Mouse (Mus musculus) embryo, embryonic 11 days (tissue): ENCODE measurements around the gene Mrpl42.

Source experiments
- DNase-seq: peaks from one replicate; pipeline ENCODE4 v3.0.0-alpha.2; 2015

The Mrpl42 gene

GRCm38 (mm10) chr10:95514656-95515292 lies 13.0 kb upstream of the Mrpl42 start, which contains the start of gene Ube2n:
TSS of gene Ube2n (plus strand) at chr10:95515145.
- DNase-seq: peak; percentile 99

DNA sequence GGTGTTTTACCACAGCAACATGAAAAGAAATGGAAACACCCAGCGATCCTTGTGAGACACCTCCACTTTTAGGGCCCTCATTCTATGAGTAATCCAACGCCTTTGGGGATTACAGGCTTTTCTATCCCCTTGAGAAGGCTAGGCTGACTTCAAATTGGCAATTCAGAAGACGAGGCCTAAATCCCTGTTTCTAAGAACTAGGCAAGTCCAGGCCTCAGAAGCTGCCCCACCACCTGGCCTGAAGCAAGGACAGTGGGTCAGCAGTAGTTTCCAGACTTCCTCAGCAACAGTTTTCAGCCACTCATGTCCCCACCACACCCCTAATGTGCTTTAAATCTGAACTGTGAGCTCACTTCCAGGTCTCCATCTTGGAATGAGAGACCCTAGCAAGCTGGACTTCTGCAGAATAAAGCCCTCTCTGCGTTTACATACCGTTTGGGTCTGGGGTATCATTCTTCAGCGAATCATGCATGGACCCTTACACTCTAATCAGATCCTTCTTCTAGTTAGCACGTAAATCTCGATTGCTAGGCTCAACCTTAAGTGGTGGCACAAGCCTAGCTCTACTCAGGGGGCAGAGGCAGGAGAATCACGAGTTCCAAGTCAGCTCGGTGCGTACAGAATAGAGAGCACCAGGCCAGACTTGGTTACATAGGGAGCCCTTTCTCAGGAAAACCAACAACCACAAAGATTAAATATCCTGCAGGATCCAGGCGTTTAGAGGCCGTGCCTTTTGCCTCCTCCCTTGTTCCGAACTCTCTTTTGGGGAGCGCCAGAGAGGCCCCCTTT lies 12.2 kb upstream of the Mrpl42 start:
- DNase-seq: peak; percentile 45

- no peak for DNase-seq
Measured at GRCm38 (mm10) chr10:95512635-95513034, 10.9 kb upstream of the Mrpl42 start.

DNA sequence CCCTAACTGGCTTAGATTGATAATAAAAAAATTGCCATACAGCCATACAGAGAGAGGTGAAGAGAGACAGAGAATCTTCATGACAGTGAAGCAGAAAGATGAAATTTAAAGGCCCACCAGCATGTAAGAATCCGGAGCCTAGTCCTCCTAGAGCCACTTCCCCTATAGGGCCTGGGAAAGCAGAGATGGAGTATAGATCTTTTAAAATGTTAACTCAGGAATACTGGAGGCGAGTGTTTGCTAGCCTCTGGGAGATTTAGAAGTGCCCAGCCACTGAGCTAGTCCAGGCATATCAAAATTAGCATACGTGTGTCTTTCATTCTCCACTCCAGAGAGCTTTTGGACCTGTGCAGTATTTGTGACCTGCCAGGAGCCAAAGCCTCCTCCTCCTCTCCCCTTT lies 7.5 kb upstream of the Mrpl42 start:
- no peak for DNase-seq

DNA sequence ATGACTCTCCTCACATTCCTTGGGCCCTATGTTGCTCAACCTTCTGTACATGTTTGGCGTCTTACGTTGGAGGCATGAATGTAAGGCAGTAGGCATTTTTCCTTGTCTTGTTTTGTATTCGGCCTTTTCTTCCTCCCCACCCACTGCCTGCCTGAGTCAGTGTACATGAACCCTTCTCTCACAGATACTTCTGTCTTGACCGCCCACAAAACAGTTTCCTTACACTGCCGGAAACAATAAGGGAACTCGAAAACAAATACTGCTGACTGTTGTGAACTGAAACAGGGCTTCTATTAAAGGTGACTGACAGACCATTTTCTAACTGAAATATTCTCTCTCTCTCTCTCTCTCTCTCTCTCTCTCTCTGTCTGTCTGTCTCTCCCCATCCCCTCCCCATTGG lies 7.1 kb upstream of the Mrpl42 start:
- DNase-seq: no peak

GRCm38 (mm10) chr10:95508126-95508525 lies 6.4 kb upstream of the Mrpl42 start:
- no peak for DNase-seq

DNA sequence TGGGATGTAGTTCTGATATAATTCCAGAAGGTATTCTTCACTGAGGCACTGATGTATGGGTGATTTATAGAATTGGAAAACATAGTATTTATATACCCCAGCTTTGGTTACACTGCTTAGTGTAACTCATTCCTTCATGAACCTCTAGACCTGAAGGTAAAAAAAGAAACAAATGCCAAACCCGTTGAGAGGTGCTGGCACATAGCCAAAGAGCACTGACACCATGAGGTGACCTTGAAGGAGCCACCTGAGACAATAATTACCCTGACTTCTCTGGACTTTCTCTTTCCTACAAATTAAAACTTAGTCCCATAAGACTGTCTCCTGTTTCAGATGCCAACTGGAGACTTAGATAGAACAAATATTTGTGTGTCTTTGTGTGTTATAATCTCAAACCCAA lies 2.6 kb upstream of the Mrpl42 start:
- no peak for DNase-seq

- no peak for DNase-seq
Measured at GRCm38 (mm10) chr10:95503443-95504235, 1.9 kb upstream of the Mrpl42 start.

DNA sequence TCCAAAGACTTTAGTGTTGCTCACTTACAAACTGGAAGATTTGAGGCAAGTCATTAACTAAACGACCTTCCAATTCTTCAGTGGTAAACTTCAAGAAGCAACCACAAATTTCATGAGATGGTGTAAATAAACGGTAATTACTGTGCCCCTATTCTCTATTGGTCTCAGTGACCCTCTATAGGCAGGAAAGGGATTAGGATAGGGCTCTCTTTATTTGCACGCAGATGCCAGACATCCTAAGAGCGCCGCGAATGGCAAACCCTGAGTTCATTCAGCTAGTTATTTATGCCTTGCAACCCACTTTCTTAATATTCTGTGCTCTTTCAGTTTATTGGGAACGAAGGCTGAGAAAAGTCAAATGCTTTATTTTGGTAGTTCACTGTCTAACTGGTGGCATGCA lies 707 bp downstream of the Mrpl42 start:
- DNase-seq: peak; percentile 38

GRCm38 (mm10) chr10:95494268-95494667 lies 7.5 kb downstream of the Mrpl42 start:
- no peak for DNase-seq

GRCm38 (mm10) chr10:95489653-95490052 lies 12.1 kb downstream of the Mrpl42 start:
- peak; percentile 50 for DNase-seq

GRCm38 (mm10) chr10:95477516-95477915 lies 24.2 kb downstream of the Mrpl42 start:
- no peak for DNase-seq

- peak; percentile 86 for DNase-seq
Measured at GRCm38 (mm10) chr10:95475923-95476322, 25.8 kb downstream of the Mrpl42 start.

- DNase-seq: no peak
Measured at GRCm38 (mm10) chr10:95471889-95472547, 29.7 kb downstream of the Mrpl42 start.

GRCm38 (mm10) chr10:95471186-95471585 lies 30.6 kb downstream of the Mrpl42 start:
- DNase-seq: no peak

DNA sequence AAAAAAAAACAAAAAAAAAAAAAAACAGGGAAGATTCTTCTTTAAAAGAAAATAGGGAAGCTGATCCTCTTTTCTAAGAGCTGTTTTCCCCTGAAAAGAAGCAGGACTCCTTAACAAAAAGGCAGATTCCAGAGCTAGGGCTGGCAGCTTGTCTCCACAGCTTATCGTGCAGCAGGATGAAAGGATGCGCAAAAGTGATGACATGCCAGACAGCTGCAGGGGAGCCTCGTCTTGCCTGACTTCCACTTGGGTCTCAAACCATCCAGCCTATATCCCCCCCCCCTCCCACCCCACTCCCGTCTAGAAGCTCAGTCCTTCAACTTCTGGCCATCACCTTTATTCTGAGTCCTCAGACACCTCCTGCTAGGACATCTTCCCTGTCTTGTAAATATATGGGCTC lies 32.8 kb downstream of the Mrpl42 start:
- no peak for DNase-seq

GRCm38 (mm10) chr10:95465485-95465896 lies 36.2 kb downstream of the Mrpl42 start:
- DNase-seq: no peak

DNA sequence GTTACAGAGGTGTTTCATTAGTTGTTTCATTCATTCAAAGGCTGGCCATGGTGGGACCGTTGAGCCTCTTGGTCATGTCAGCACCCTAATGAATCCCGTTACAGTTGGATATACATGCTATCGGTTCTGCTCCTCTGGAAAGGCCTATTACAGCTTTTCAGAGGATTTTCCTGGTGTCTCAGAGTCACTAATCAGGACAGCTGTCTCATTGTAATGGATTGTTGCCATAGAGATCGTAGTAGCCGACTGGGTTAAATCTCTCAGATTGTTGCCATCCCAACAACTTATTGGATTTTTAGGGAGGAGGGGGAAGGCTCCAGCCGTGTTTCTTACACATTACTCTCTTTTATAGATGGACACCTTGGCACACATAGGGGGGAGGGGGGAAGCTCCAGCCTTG lies 37.2 kb downstream of the Mrpl42 start:
- DNase-seq: no peak

DNA sequence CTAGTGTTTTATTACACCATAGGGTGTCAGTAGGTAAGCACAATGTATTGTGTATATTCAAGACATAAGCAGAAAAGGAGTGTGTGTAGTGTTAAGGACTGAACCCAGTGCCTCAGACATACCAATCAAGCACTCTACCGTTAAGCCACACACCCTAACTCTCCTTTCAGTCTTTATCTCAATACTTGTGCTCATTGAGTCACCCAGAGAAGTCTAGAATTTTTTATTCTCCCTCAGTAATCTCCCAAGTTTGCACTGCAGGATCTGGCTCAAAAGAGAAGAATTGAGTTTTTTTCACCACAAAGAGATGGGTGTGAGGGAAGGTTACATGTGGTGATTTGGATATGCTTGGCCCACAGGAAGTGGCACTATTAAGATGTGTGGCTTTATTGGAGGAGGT lies 39.5 kb downstream of the Mrpl42 start:
- DNase-seq: no peak

GRCm38 (mm10) chr10:95461053-95461553 lies 40.6 kb downstream of the Mrpl42 start:
- no peak for DNase-seq

DNA sequence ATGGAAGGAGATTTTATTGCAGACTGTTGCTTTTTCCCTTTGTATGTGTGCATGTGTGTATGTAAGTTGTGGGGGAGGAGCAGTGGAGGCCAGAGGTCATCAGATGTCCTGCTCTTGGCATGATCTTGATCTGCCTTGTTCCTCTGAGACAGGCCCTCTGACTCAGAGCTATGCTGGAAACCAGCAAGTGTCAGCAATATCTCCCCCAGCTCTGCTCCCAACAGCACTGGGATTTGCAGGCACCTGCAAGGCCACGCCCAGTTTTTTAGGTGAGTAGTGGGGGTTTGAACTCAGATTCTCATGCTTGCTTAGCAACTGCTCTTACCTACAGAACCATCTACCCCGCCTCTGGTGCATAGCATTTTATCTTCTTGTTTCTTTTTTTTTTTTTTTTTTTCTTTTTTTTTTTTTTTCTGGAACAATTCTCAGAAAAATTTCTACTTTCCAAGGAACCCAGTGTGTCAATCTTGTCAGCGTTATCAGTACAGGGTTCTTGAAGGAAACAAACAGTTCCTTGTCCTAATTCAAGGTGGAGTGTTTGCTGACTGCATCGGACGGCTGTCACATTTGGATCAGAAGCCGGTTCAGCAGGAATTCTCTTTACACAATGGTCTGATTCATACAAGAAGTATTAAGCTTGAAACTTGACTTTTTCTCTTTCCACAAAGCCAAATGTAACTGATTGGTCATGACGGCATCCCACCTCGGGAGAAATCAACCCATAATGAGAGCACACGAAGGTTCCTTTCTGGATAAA lies 43.5 kb downstream of the Mrpl42 start:
- DNase-seq: no peak
